Mouse (Mus musculus) cerebellum, adult 9-10 months (tissue): ENCODE measurements at regions not wholly inside any gene's neighbourhood (a gene's known extent, or its start where the extent isn't known, plus 50 kb on each side); places are given as distances from the start of the nearest gene placed in this dataset.

ENCODE experiments used
- DNase-seq: peaks from one replicate; pipeline ENCODE4 v3.0.0; 2022

GRCm38 (mm10) chr11:48427423-48427822 is 372.7 kb upstream of the Rack1 start:
- no peak for DNase-seq

DNA sequence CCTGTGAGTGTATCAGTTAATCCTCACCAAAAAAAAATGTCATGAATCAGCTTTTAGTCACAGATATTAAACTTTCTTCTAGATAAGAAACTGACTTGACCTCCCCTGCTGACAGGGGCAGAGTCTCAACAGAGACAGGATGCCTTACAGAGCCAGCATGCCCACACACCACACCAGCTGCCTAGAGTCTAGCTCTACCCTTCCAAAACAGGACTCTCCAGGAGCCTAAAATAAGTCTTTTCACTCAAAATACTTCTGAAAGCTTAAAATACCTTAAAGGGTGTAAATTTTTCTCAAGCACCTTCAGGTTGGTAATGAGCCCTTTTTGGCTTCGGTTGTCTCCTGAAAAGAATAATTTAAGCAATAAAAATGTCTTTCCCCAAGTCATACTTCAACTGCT is 373.7 kb upstream of the Rack1 start:
- no peak for DNase-seq

GRCm38 (mm10) chr11:48418066-48418756 is 381.9 kb upstream of the Rack1 start:
- no peak for DNase-seq

GRCm38 (mm10) chr11:48417615-48418014 is 382.5 kb upstream of the Rack1 start:
- DNase-seq, result no peak

GRCm38 (mm10) chr11:48398032-48398431 is 402.1 kb upstream of the Rack1 start:
- no peak for DNase-seq

- DNase-seq, result no peak
These were observed 392.7 kb upstream of the Sgcd start for GRCm38 (mm10) chr11:48381489-48381888.

GRCm38 (mm10) chr11:48378044-48378443 is 389.3 kb upstream of the Sgcd start:
- DNase-seq, result no peak

DNA sequence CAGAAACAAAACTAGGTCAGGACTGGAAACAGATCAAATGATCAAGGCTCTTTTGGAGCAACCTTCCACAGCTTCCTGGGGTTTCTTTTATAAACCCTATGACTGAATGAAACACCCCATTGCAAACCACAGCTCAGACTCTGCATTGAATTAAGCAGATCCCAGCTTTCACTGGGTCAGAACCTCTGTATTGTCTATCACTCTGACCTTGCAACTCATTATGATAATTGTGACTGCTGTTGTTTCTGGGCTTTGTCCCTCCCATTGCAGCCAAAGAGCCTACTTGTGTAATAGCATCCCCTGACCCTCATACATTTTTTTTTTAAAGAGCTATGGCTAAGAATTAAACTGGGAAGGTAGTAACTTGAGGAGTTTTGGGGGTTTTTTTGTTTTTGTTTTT is 388.5 kb upstream of the Sgcd start:
- DNase-seq, result no peak

- DNase-seq, result no peak
These were observed 362.7 kb upstream of the Sgcd start for GRCm38 (mm10) chr11:48351349-48352023.

GRCm38 (mm10) chr11:48314500-48314899 is 325.7 kb upstream of the Sgcd start:
- no peak for DNase-seq

- no peak for DNase-seq
These were observed 306.6 kb upstream of the Sgcd start for GRCm38 (mm10) chr11:48295370-48295769.

GRCm38 (mm10) chr11:48262492-48262891 is 273.7 kb upstream of the Sgcd start:
- no peak for DNase-seq

DNA sequence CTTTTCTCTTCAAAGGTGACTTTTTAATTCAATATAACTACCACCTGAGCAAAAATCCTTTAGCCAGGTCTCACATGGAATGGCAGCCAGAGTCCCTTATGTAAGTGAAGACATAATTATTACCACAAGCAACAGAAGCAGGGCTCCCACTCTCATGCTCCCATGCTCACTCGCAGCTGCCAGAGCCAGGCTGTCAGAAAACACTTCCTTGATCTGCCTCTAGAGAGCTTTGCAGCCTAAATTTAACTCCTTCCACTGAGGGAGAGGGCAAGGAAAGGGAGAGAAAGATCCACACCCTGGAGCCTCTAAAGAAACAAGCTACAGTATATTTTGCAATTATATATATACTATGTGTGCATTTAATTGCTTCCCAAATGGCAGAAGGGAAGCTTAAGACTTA is 272.3 kb upstream of the Sgcd start:
- no peak for DNase-seq

- DNase-seq, result no peak
These were observed 262.0 kb upstream of the Sgcd start for GRCm38 (mm10) chr11:48250678-48251317.

DNA sequence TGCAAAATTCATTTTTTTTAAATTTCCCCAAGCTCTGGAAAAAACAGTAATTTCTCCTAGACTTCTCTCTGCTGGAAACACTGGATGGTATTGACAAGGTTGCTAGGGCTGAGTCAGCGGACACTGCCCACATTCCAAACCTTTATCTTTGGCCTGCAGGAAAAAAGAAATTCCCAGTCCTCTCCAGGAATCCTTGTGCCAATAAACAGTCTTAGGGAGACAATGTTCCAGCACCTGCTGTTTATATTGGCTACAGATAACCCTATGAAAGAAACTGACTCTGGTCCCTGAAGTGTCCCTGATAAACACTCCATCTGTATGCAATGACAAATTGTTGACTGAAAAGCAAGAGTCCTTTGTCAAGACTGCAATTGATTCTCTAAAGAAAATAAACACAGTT is 260.5 kb upstream of the Sgcd start:
- DNase-seq, result no peak

- no peak for DNase-seq
These were observed 232.4 kb upstream of the Sgcd start for GRCm38 (mm10) chr11:48221156-48221555.

DNA sequence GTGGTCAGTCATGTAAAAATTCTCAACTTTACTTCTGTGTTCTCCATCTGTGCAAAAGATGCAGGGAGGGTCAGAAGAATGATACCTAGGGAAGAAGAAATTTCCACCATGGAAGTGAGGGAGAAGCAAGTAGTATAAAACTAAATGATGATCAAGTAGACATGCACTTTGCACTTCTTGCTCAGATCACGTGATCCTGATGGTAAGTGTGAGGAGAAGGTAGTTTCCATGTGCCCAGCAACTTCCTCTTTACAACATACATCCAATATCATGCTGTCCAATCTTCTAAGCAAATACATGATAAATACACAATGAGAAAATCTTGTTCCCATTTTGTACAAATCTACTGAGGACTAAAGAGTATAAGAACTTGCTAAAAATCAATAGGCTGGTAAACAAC is 230.4 kb upstream of the Sgcd start:
- DNase-seq, result no peak

DNA sequence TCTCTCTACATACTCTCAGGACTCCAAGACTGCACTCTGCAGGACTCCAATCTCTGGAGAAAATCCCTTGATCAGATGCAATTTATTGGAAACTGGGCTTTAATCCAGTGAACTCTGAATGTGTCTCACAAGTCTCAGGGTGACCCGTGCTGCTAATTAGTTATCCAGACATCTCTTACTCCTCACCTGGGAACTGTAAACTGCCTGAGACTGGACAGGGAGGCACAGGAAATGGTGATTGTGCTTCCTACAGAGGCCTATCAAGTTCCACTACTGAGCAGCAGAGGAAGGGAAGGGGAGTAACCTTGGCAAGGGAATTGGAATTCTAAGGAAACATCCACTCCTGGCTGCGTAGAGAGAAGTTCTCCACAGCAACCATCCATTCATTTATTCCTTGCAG is 228.0 kb upstream of the Sgcd start:
- DNase-seq, result no peak

- DNase-seq, result peak; percentile 20
These were observed 197.8 kb upstream of the Sgcd start for GRCm38 (mm10) chr11:48186604-48187003.

DNA sequence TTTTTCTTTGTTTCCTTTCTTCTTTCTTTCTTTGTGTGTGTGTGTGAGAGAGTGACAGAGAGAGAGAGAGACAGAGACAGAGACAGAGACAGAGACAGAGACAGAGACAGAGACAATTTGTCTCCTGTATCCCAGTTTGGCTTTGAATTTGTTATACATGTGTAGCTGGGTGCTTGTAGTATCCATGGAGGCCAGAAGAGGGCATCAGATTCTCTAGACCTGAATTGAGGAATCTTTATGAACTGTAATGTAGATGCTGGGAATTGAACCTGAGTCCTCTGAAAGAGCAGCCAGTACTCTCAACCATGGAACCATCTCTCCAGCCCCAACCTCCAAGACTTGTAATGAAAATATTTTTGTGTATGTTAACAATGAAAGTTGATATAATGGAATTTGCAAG is 190.2 kb upstream of the Sgcd start:
- DNase-seq, result no peak

GRCm38 (mm10) chr11:48178174-48178573 is 189.4 kb upstream of the Sgcd start:
- DNase-seq, result no peak

GRCm38 (mm10) chr11:48176451-48176850 is 187.7 kb upstream of the Sgcd start:
- no peak for DNase-seq

DNA sequence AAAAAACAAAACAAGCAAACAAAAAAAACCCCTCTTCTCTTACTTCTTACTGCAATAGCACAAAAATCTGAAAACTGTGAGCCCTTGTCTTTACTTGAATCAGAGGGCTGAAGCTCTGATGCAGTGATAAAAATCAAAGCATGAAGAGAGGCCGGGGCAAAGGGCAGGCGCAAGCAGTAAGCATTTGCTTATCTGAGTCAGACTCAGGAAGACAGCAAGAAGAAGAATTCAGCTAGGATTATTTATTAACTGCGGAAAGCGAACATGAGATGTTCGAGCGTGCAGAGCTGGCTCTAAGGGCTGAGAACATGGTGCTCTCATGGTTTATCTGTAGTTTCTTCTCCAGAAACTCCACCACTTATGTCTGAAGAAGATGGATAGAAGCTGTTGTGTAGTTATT is 163.4 kb upstream of the Sgcd start:
- DNase-seq, result no peak

DNA sequence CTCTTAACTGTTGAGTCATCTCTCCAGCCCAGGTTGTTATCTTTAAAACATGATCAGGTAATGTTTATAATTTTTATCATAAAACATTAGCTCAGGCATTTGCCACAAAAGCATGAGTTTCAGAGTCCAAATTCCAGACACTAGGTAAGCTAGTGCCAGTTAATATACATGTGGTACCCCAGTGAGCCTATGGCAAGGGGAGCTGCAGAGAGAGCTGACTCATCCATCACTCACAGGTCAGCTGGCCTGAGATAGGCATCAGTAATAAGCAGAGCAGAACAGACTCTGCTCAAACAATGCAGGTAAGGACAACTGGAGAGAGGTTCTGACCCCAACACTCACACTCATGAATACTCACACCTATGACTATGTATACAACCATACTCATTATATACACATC is 144.6 kb upstream of the Sgcd start:
- no peak for DNase-seq
